Mouse (Mus musculus): ENCODE results near the gene Polr2b.

DNA sequence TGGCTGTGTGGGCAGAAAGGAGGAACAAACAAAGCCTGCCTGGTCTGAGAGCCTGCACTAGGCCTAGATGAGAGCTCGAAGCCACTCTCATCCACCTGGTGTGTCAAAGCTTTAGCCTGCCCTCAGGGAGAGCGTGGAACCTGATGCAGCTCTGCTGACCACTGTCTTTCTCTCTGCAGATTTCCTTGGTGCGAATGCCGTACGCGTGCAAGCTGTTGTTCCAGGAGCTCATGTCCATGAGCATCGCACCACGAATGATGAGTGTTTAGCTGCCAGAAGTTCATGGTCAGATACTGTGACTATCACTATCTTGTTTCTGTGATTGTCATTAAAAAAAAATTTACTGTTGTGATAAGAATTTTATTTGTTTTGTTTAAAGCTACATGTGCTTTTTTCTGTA lies 39.0 kb downstream of the Polr2b start:
- TF ChIP-seq EP300 (IDR thresholded peaks at IDR 0.05) (no peak), CTCF (IDR thresholded peaks at IDR 0.05) (no peak)

All from lung, postnatal 0 days (tissue).